Mouse (Mus musculus) CH12.LX (cell line): ENCODE measurements around the gene Cst8.

Experiments
- CTCF ChIP-seq, 2 experiments: IDR thresholded peaks in 1 of 2; conservative IDR thresholded peaks in 1 of 2; 2 replicates each; pipeline ENCODE4 v1.5.1; 2011 to 2012; ENCODE audit warnings: low read depth in 2 of 2, low read length in 2 of 2, improper control_type of control experiment in 1 of 2, inconsistent platforms in 1 of 2, mild to moderate bottlenecking in 1 of 2, moderate library complexity in 1 of 2
- EP300 ChIP-seq: IDR thresholded peaks from 2 replicates; pipeline ENCODE4 v1.6.1; 2011; ENCODE audit warnings: low read length, improper control_type of control experiment
- GABPA ChIP-seq: IDR thresholded peaks from 2 replicates; pipeline ENCODE4 v1.6.1; 2012; ENCODE audit warnings: low read depth, low read length, improper control_type of control experiment, inconsistent platforms; ENCODE audit not compliant: insufficient replicate concordance
- MAFK ChIP-seq: IDR thresholded peaks from 2 replicates; pipeline ENCODE4 v1.6.1; 2011; ENCODE audit warnings: low read length, improper control_type of control experiment; ENCODE audit not compliant: insufficient replicate concordance
- NRF1 ChIP-seq: IDR thresholded peaks from 2 replicates; pipeline ENCODE4 v1.6.1; 2014; ENCODE audit warnings: low read depth, mild to moderate bottlenecking, inconsistent platforms, low read length, improper control_type of control experiment, moderate library complexity
- POLR2A ChIP-seq: IDR thresholded peaks from 2 replicates; pipeline ENCODE4 v1.6.1; 2011; ENCODE audit warnings: low read depth, mild to moderate bottlenecking, improper control_type of control experiment, low read length
- POLR2AphosphoS2 ChIP-seq: IDR thresholded peaks from 2 replicates; pipeline ENCODE4 v1.6.1; 2011; ENCODE audit warnings: low read depth, low read length, improper control_type of control experiment
- TCF12 ChIP-seq: IDR thresholded peaks from 2 replicates; pipeline ENCODE4 v1.6.1; 2014; ENCODE audit warnings: low read depth, mild to moderate bottlenecking, inconsistent platforms, low read length, improper control_type of control experiment
- USF2 ChIP-seq: conservative IDR thresholded peaks from 2 replicates; pipeline ENCODE4 v1.6.1; 2011; ENCODE audit warnings: low read depth, low read length, improper control_type of control experiment
- ZC3H11A ChIP-seq: IDR thresholded peaks from 2 replicates; pipeline ENCODE4 v1.6.1; 2012; ENCODE audit warnings: low read depth, mild to moderate bottlenecking, inconsistent platforms, low read length, improper control_type of control experiment
- ZMIZ1 ChIP-seq: IDR thresholded peaks from 2 replicates; pipeline ENCODE4 v1.6.1; 2012; ENCODE audit warnings: low read depth, mild to moderate bottlenecking, inconsistent platforms, low read length, improper control_type of control experiment

DNA sequence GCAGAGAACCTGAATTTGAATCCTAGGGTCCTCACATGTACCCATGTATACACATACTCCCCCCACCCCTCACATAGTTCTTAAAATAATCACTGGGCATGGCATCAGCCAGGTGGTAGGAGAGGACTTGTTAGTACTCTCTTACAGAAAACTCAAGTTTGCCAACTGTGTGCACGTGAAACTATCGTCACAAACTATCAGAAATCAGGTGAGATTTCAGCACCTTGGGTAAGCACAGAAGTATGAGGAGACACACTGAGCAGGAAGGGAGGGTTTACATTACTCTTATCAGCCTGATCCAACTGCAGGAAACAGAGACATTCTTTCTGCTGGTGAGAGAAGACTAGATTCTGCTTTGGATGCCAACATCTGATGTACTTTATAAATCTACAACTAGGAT, 40.6 kb downstream of the Cst8 start:
- TF ChIP-seq POLR2A (no peak), POLR2AphosphoS2 (no peak), MAFK (no peak), GABPA (no peak), TCF12 (no peak), EP300 (no peak), USF2 (no peak), NRF1 (no peak), ZMIZ1 (no peak), CTCF (conservative IDR thresholded peaks at IDR 0.05 in 1 of 2, IDR thresholded peaks at IDR 0.05 in 1 of 2; ENCODE audit: low read depth in 2 of 2, low read length in 2 of 2) (no peak), ZC3H11A (no peak)
